Mouse (Mus musculus): Measurements from ENCODE around the gene Brpf3. TPM values are rescaled to one million over a fixed set of nuclear protein-coding genes. Genes with fewer than 3 reads are reported as not detected.
"Not testable (repeated sequence)": the region's sequence is repeated elsewhere in the genome, so short reads cannot be mapped to it uniquely, and the experiment has no call there.

Brpf3 gene
- polyA plus RNA-seq, 1 experiment from 2014 or later = 9.6 TPM

GRCm38 (mm10) chr17:28816326-28816725 lies 15.4 kb downstream of the Brpf3 start:
- not testable (repeated sequence) for H3K9ac ChIP-seq (ENCODE audit: low read length); H3K27ac ChIP-seq (replicated peaks; ENCODE audit: low read depth, low read length); H3K27me3 ChIP-seq (ENCODE audit: control insufficient read depth, insufficient read depth, low read length); H3K4me2 ChIP-seq (ENCODE audit: low read depth, severe bottlenecking); ATAC-seq (ENCODE audit: insufficient number of reproducible peaks, low FRiP score, low TSS enrichment, low read depth); DNase-seq (ENCODE audit: low spot score); H3K9me3 ChIP-seq (ENCODE audit: control insufficient read depth, low read length); H3K4me1 ChIP-seq (ENCODE audit: control insufficient read depth, insufficient read depth, low read length); H3K4me3 ChIP-seq (ENCODE audit: low read depth, low read length)
- WGBS = 92% methylated on average over 10 of the region's 10 CpGs
- peaks cover 36% of the 10 kb centered on the region; the same call in 1 of the 2 replicates for H3K36me3 ChIP-seq (ENCODE audit: control insufficient read depth, insufficient read depth, low read length)

GRCm38 (mm10) chr17:28816875-28817811 lies 16.3 kb downstream of the Brpf3 start:
- no peaks in the 10 kb centered on the region for H3K9me3 ChIP-seq (ENCODE audit: control insufficient read depth, low read length)
- ATAC-seq (ENCODE audit: insufficient number of reproducible peaks, low FRiP score, low TSS enrichment, low read depth) (no peak), DNase-seq (ENCODE audit: low spot score) (no peak)
- no peak overlapping the region for H3K27ac ChIP-seq (replicated peaks; ENCODE audit: low read depth, low read length)
- no peaks in the 10 kb centered on the region for H3K4me1 ChIP-seq (ENCODE audit: control insufficient read depth, insufficient read depth, low read length)
- peaks cover 42% of the 10 kb centered on the region for H3K36me3 ChIP-seq (ENCODE audit: control insufficient read depth, insufficient read depth, low read length)
- 95% methylated on average over 25 of the region's 25 CpGs for WGBS
- no peak overlapping the region for H3K4me3 ChIP-seq (ENCODE audit: low read depth, low read length)
- H3K9ac ChIP-seq (ENCODE audit: low read length) = no peak overlapping the region
- no peak overlapping the region for H3K4me2 ChIP-seq (ENCODE audit: low read depth, severe bottlenecking)
- no peaks in the 10 kb centered on the region for H3K27me3 ChIP-seq (ENCODE audit: control insufficient read depth, insufficient read depth, low read length)

GRCm38 (mm10) chr17:28820189-28820588 lies 19.3 kb downstream of the Brpf3 start:
- DNase-seq (ENCODE audit: low spot score) (no peak), ATAC-seq (ENCODE audit: insufficient number of reproducible peaks, low FRiP score, low TSS enrichment, low read depth) (no peak)
- Histone ChIP-seq H3K4me2 (ENCODE audit: low read depth, severe bottlenecking) (no peak overlapping the region), H3K4me3 (ENCODE audit: low read depth, low read length) (no peak overlapping the region), H3K9ac (ENCODE audit: low read length) (no peak overlapping the region), H3K27ac (replicated peaks; ENCODE audit: low read depth, low read length) (no peak overlapping the region), H3K9me3 (ENCODE audit: control insufficient read depth, low read length) (no peaks in the 10 kb centered on the region), H3K27me3 (ENCODE audit: control insufficient read depth, insufficient read depth, low read length) (no peaks in the 10 kb centered on the region), H3K4me1 (ENCODE audit: control insufficient read depth, insufficient read depth, low read length) (no peaks in the 10 kb centered on the region), H3K36me3 (ENCODE audit: control insufficient read depth, insufficient read depth, low read length) (peaks cover 51% of the 10 kb centered on the region)
- 91% methylated on average over 2 of the region's 2 CpGs for WGBS

- Histone ChIP-seq H3K9me3 (ENCODE audit: control insufficient read depth, low read length) (no peaks in the 10 kb centered on the region), H3K9ac (ENCODE audit: low read length) (no peak overlapping the region), H3K27me3 (ENCODE audit: control insufficient read depth, insufficient read depth, low read length) (no peaks in the 10 kb centered on the region), H3K4me2 (ENCODE audit: low read depth, severe bottlenecking) (no peak overlapping the region; the same call in 1 of the 2 replicates), H3K4me1 (ENCODE audit: control insufficient read depth, insufficient read depth, low read length) (no peaks in the 10 kb centered on the region), H3K4me3 (ENCODE audit: low read depth, low read length) (no peak overlapping the region), H3K36me3 (ENCODE audit: control insufficient read depth, insufficient read depth, low read length) (peaks cover 49% of the 10 kb centered on the region), H3K27ac (replicated peaks; ENCODE audit: low read depth, low read length) (no peak overlapping the region)
- 91% methylated on average over 13 of the region's 13 CpGs for WGBS
- DNase-seq (ENCODE audit: low spot score) = no peak
- no peak for ATAC-seq (ENCODE audit: insufficient number of reproducible peaks, low FRiP score, low TSS enrichment, low read depth)
Observed at GRCm38 (mm10) chr17:28823004-28823745, 22.3 kb downstream of the Brpf3 start.

- no peaks in the 10 kb centered on the region for H3K4me1 ChIP-seq (ENCODE audit: control insufficient read depth, insufficient read depth, low read length)
- H3K27me3 ChIP-seq (ENCODE audit: control insufficient read depth, insufficient read depth, low read length) = no peaks in the 10 kb centered on the region
- H3K36me3 ChIP-seq (ENCODE audit: control insufficient read depth, insufficient read depth, low read length) = peaks cover 45% of the 10 kb centered on the region
- H3K9me3 ChIP-seq (ENCODE audit: control insufficient read depth, low read length) = no peaks in the 10 kb centered on the region
- WGBS = 87% methylated on average over 11 of the region's 11 CpGs
- no peak overlapping the region for H3K27ac ChIP-seq (replicated peaks; ENCODE audit: low read depth, low read length)
- DNase-seq (ENCODE audit: low spot score) = no peak
- H3K4me2 ChIP-seq (ENCODE audit: low read depth, severe bottlenecking) = no peak overlapping the region; the same call in 1 of the 2 replicates
- no peak overlapping the region for H3K9ac ChIP-seq (ENCODE audit: low read length)
- ATAC-seq (ENCODE audit: insufficient number of reproducible peaks, low FRiP score, low TSS enrichment, low read depth) = no peak
- H3K4me3 ChIP-seq (ENCODE audit: low read depth, low read length) = no peak overlapping the region
Observed at GRCm38 (mm10) chr17:28823749-28824148, 22.9 kb downstream of the Brpf3 start.

- WGBS = 86% methylated on average over 6 of the region's 6 CpGs
- Histone ChIP-seq H3K27ac (replicated peaks; ENCODE audit: low read depth, low read length) (no peak overlapping the region), H3K27me3 (ENCODE audit: control insufficient read depth, insufficient read depth, low read length) (no peaks in the 10 kb centered on the region), H3K4me2 (ENCODE audit: low read depth, severe bottlenecking) (no peak overlapping the region), H3K9ac (ENCODE audit: low read length) (no peak overlapping the region), H3K4me3 (ENCODE audit: low read depth, low read length) (no peak overlapping the region), H3K4me1 (ENCODE audit: control insufficient read depth, insufficient read depth, low read length) (no peaks in the 10 kb centered on the region), H3K36me3 (ENCODE audit: control insufficient read depth, insufficient read depth, low read length) (peaks cover 40% of the 10 kb centered on the region), H3K9me3 (ENCODE audit: control insufficient read depth, low read length) (no peaks in the 10 kb centered on the region)
- ATAC-seq (ENCODE audit: insufficient number of reproducible peaks, low FRiP score, low TSS enrichment, low read depth) (no peak), DNase-seq (ENCODE audit: low spot score) (no peak)
Observed at GRCm38 (mm10) chr17:28824896-28825295, 24.0 kb downstream of the Brpf3 start.

GRCm38 (mm10) chr17:28825359-28826041 lies 24.6 kb downstream of the Brpf3 start:
- Histone ChIP-seq H3K4me1 (ENCODE audit: control insufficient read depth, insufficient read depth, low read length) (no peaks in the 10 kb centered on the region), H3K27ac (replicated peaks; ENCODE audit: low read depth, low read length) (no peak overlapping the region), H3K9ac (ENCODE audit: low read length) (no peak overlapping the region), H3K4me3 (ENCODE audit: low read depth, low read length) (no peak overlapping the region), H3K36me3 (ENCODE audit: control insufficient read depth, insufficient read depth, low read length) (peaks cover 39% of the 10 kb centered on the region), H3K9me3 (ENCODE audit: control insufficient read depth, low read length) (no peaks in the 10 kb centered on the region), H3K27me3 (ENCODE audit: control insufficient read depth, insufficient read depth, low read length) (no peaks in the 10 kb centered on the region), H3K4me2 (ENCODE audit: low read depth, severe bottlenecking) (no peak overlapping the region)
- DNase-seq (ENCODE audit: low spot score) (no peak), ATAC-seq (ENCODE audit: insufficient number of reproducible peaks, low FRiP score, low TSS enrichment, low read depth) (no peak)
- WGBS = 91% methylated on average over 6 of the region's 6 CpGs

- Histone ChIP-seq H3K36me3 (ENCODE audit: control insufficient read depth, insufficient read depth, low read length) (peaks cover 29% of the 10 kb centered on the region), H3K9ac (ENCODE audit: low read length) (no peak overlapping the region), H3K4me3 (ENCODE audit: low read depth, low read length) (no peak overlapping the region), H3K4me2 (ENCODE audit: low read depth, severe bottlenecking) (no peak overlapping the region), H3K27ac (replicated peaks; ENCODE audit: low read depth, low read length) (no peak overlapping the region), H3K27me3 (ENCODE audit: control insufficient read depth, insufficient read depth, low read length) (no peaks in the 10 kb centered on the region), H3K9me3 (ENCODE audit: control insufficient read depth, low read length) (no peaks in the 10 kb centered on the region), H3K4me1 (ENCODE audit: control insufficient read depth, insufficient read depth, low read length) (no peaks in the 10 kb centered on the region)
- 89% methylated on average over 8 of the region's 8 CpGs for WGBS
- DNase-seq (ENCODE audit: low spot score) = no peak
- no peak for ATAC-seq (ENCODE audit: insufficient number of reproducible peaks, low FRiP score, low TSS enrichment, low read depth)
Observed at GRCm38 (mm10) chr17:28827665-28828231, 26.9 kb downstream of the Brpf3 start.

Data from limb, embryonic 11.5 days (tissue).